Mouse (Mus musculus): ENCODE results near the gene Astl. TPM values are rescaled to one million over a fixed set of nuclear protein-coding genes. Genes with fewer than 3 reads are reported as not detected.

Gene Astl
- 0.56 TPM for polyA plus RNA-seq (2017; shearing (Covaris generic))

GRCm38 (mm10) chr2:127338416-127338815, at the start of gene Astl:
TSS of gene Astl (plus strand) at chr2:127338639.

GRCm38 (mm10) chr2:127335767-127336496, 2.5 kb upstream of the Astl start, which contains the start of gene Dusp2:
TSS of gene Dusp2 (plus strand) at chr2:127336159.

DNA sequence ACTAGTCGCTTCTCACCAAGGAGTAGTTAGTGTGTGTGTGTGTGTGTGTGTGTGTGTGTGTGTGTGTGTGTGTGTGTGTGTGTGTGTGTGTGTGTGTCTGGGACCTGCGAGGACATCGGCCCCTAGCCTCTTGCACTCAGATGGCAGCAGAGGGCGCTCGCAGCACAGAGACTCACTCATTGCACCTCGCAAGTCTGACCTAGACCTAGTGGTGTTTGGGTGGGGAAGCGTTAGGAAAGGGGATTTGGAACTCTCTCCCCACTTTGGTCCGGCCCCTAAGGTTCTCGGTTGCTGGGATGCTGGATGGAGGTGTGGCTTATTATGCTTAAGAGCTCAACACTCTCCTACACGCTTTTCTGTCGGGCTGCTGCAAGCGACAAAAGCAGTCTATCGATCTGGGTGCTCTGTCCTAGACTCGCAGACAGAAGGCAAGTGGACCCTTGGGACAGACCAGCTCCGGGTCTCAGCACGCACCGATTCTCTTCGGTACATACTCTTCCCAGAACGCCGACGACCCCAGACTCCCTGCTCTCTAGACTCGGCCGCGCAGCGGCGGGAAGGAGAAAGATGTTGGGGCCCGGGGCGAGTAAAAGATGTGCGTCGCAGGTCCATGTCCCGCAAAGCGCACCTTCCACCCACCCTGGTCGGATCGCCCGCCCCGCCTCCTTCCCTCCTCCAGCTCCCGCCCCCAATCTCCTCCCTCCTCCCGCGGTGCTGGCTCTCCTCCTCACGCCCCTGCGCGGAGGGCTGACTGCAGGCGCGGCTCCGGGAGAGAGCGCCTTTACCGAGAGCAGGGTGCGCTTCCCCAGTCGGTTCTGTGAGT, 24.2 kb downstream of the Astl start, which contains the start of gene Adra2b:
Gene Adra2b, plus strand, starts transcription at position 750 of the 823 bp plus-strand sequence.

Other genes starting within 250 kb of the Astl start
- gene Ncaph, start 204.7 kb upstream of the Astl start, polyA plus RNA-seq (2017; shearing (Covaris generic)): 8.9 TPM
- gene Itpripl1, start 195.2 kb upstream of the Astl start, polyA plus RNA-seq (2017; shearing (Covaris generic)): 8.5 TPM
- gene 1810024B03Rik, start 130.4 kb upstream of the Astl start, polyA plus RNA-seq (2017; shearing (Covaris generic)): 1.0 TPM
- 128 TPM for gene Snrnp200, start 130.3 kb upstream of the Astl start, polyA plus RNA-seq (2017; shearing (Covaris generic))
- gene Ciao1, start 90.8 kb upstream of the Astl start, polyA plus RNA-seq (2017; shearing (Covaris generic)): 101 TPM
- 36.1 TPM for gene Tmem127, start 90.7 kb upstream of the Astl start, polyA plus RNA-seq (2017; shearing (Covaris generic))
- 35.1 TPM for gene Stard7, start 68.4 kb upstream of the Astl start, polyA plus RNA-seq (2017; shearing (Covaris generic))
- gene Dusp2, start 2.5 kb upstream of the Astl start, polyA plus RNA-seq (2017; shearing (Covaris generic)): 9.9 TPM
- not detected for gene Adra2b, start 24.6 kb downstream of the Astl start, polyA plus RNA-seq (2017; shearing (Covaris generic))
- gene Gpat2, start 86.6 kb downstream of the Astl start, polyA plus RNA-seq (2017; shearing (Covaris generic)): 0.90 TPM
- gene Fahd2a, start 105.9 kb downstream of the Astl start, polyA plus RNA-seq (2017; shearing (Covaris generic)): 36.1 TPM
- 0.60 TPM for gene Kcnip3, start 183.5 kb downstream of the Astl start, polyA plus RNA-seq (2017; shearing (Covaris generic))
- gene Prom2, start 202.8 kb downstream of the Astl start, polyA plus RNA-seq (2017; shearing (Covaris generic)): not detected
- 4.8 TPM for gene Zfp661, start 248.5 kb downstream of the Astl start, polyA plus RNA-seq (2017; shearing (Covaris generic))
- 145 TPM for gene Mrps5, start 248.6 kb downstream of the Astl start, polyA plus RNA-seq (2017; shearing (Covaris generic))

Measured in inflammation-experienced regulatory T-cells, adult 16 weeks (primary cell).